Mouse (Mus musculus): Measurements from ENCODE around the gene Hist1h2ac.
"Not testable (repeated sequence)": the region's sequence is repeated elsewhere in the genome, so short reads cannot be mapped to it uniquely, and the experiment has no call there.

Gene Hist1h2ac

DNA sequence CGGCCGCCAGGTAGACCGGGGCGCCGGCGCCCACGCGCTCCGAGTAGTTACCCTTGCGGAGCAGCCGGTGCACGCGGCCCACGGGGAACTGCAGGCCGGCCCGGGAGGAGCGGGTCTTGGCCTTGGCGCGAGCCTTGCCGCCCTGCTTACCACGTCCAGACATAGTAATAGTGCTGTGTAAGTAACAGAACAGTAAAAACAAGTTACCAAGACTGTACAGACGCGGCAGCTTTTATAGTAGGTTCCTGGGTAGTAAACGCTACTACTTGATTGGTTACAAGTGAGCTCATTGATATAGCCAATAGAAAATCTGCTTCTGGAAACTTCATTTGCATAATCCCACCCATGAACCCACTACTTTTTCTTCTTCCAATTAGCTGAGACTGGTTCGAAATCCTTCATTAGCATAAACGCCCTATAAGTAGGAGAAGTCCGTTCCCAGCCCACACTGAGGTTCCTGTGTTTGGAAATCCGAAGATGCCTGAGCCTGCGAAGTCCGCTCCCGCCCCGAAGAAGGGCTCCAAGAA lies at the start of gene Hist1h2ac, which contains the start of gene Hist1h2bc:
Gene Hist1h2ac (minus strand): TSS at position 194 of the 527 bp plus-strand sequence.
Gene Hist1h2bc (plus strand): TSS at position 445 of the 527 bp plus-strand sequence.
- peak; percentile 87 to 92 for DNase-seq (ENCODE audit: low spot score in 2 of 2)

DNA sequence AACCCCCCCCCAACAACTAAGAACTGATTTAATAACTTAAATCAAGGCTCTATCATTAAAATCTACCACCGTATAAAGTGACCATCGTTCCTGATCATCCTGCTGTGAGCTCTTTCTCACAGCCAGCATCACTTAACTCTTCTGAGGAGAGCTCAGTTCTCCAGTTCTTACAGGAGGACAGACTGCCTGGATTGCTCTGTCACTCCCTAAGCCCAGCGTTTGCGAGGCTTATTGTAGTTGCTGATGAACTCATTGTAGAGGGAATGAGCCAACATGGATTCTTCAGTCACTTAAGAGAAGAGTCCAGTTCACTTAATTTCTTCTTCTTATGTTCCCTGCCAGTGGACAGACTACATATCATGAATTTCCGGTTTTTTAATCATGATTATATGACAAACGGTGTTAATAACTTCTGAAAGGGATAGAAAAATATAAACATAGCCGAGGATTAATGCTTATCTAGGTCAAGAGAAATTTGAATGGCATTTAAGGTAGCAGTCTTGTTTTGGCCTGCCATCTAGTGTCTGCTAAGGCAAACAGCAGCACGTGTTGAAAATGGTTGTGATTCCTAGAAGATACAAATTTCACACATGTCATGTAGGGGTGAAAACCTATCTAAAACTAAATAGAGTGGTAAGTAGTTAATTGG lies 48.5 kb upstream of the Hist1h2ac start:
- peak in 1 of 2 experiments; percentile 46 for DNase-seq (ENCODE audit: low spot score in 2 of 2)

DNA sequence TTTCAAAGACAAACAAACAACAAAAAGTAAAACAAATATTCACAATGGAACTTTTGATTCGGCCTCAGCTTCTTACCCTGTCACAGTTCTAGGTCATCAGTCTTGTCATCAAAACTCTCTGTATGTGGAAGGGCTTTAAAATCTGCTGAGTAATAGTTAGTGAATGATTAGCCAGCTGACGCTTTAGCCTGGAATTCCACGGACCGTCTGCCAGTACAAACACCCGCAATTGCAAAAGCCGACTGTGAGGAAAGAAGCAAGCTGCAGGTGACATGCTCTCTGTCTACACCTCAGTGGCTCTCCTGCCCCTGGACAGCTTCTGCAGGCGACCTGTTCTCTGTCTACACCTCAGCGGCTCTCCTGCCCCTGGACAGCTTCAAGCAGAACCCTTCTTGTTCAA lies 46.7 kb upstream of the Hist1h2ac start:
- no peak for DNase-seq (ENCODE audit: low spot score in 2 of 2)

DNA sequence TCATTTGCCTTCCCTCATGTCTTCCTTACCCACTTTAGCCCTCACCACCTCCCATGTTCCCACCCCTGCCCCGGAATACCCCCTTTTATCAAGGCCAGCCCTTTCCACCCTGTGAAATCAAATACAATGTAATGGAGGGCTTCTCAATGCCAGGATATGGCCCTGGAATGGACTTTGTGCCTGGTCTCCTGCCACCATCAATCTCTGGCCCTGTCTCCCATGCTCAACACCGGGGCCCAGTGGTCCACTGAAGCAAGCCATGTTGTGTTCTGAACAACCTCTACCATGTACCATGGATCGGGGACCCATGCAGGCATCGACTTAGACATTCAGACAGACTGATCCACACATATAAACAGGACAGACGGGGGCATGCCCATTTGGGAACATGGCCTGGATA lies 46.0 kb upstream of the Hist1h2ac start:
- no peak for DNase-seq (ENCODE audit: low spot score in 2 of 2)

DNA sequence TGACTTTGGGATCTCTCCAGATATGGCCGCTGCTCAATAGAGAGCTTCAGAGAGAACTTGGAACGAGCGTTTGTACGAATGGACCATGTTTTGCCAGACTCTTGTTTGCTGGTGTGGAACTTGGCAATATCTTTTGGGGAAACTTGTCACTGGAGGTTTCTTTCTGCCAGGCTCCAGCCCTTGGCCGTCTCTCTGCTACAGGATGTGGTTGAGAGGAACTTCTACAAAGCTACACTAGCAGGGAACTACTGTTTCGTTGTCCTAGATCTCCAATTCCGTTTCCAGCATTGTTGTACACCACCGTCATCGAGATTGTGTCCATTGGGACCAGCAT lies 45.4 kb upstream of the Hist1h2ac start:
- DNase-seq (ENCODE audit: low spot score in 2 of 2): no peak

DNA sequence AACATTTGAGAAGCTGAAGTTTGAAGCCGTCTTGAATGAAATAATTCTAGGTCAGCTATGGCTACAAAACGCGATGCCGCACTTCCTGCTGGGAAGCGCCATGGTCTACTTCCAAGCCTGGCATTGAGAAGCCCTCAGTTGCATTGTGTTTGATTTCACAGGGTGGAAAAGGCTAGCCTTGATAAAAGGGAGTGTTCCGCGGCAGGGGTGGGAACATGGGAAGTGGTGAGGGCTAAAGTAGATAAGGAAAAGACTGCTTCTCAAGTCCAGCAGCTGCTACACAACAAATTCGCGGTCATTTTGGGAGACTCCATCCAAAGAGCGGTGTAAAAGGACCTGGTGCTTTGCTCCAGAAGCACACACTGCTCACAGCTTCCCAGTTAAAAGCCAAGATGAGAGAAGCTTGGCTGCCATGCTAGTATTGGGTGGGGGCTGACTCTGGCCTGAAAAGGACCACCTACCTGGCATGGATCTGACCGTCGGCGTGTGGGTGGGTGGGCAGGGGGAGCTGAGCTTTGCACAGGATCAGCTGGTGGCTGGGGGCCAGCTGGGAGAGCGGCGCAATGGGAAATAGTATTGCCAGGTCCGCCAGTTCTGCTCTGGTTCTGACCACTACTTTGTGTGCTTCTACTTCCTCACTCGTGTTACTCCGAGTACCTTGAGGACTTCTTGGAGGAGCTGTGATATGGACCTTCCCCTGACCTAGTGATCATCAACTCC lies 44.9 kb upstream of the Hist1h2ac start:
- no peak for DNase-seq (ENCODE audit: low spot score in 2 of 2)

DNA sequence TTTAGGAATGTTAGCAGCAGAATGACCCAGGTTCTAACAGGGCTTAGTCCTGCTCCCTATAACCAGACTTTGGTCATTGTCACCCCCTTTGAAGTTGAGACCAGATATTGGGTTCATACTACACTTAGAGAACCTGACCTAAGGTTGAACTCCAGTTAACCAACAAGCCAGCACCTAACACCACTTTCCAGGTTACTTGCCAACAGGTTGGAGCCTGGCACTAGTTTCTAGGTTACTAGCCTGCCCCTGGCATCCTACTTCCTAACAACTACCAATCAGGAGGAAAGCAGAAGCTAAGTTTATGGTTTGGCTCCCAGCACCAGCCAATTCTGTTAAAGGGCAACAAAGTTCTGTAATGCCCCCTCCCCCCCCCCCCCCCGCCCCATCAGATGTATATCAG lies 41.5 kb upstream of the Hist1h2ac start:
- DNase-seq (ENCODE audit: low spot score in 2 of 2): no peak

DNA sequence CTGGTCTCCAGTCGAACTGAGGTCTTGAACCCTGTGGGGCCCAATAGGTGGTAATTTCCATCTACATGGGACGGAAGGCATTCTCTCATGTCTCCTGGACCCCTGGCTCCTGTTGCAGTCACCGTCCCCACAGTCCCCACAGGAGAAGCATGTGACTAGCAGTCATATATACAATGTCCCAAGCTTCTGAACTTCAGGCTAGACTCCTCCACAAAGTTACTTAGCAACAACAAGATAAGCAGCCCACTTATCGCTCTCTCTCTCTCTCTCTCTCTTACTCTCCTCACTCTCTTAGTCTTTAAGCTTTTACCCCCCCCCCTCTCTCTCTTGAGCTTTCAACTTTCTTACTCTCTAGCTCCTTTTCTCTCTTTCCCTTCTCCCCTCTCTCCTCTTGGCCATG lies 40.5 kb upstream of the Hist1h2ac start:
- no peak for DNase-seq (ENCODE audit: low spot score in 2 of 2)

DNA sequence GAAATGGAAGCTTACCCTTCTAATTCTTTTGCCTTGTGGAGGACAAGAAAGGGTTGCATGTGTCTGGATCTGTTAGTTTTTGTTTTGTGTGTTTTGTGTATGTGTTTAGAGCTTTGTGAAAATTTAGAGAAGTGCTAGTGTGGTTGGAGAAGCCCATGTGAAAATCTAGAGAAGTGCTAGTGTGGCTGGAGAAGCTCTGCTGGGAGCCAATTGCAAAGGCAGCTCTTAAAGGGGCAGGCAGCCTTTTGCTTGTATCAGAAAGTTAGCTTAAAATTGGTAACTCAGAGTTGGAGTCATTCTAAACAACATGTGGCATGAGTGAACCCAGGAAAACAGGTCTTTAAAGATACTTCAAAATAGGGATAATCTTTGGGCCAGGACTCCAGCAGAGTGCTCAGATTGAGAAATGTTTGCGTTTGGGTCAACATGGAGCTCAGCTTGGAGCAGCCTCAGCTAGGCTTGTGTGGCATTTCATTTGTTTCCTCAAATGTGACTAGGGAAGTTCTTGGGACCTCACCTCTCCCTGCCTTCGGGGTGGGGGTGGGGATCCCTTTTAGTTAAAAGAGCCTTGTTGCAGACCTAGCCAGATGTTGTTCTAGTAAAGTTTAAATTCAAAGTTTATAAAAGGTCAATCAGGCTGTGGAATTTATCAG lies 34.0 kb upstream of the Hist1h2ac start:
- not testable (repeated sequence) for DNase-seq (ENCODE audit: low spot score in 2 of 2)

DNA sequence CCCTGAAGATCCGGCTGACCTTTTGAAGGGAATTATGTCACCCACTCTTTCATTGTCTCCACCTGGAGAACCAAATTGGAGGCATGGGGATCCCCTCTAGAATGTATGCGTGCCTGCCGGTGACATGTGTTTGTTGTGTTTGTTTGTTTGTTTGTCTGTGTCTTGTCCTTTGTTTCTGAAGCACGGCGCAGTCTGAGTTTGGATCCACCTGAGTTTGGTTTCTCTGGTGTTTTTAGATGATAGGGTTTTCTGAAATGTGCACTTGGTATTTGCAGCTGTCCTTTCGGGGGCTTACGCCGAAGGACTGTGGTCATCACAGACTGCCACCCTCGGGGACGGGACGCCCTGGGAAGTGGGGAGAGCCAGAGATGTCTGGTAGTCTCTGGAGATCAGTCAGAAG lies 33.4 kb upstream of the Hist1h2ac start:
- DNase-seq (ENCODE audit: low spot score in 2 of 2): no peak

DNA sequence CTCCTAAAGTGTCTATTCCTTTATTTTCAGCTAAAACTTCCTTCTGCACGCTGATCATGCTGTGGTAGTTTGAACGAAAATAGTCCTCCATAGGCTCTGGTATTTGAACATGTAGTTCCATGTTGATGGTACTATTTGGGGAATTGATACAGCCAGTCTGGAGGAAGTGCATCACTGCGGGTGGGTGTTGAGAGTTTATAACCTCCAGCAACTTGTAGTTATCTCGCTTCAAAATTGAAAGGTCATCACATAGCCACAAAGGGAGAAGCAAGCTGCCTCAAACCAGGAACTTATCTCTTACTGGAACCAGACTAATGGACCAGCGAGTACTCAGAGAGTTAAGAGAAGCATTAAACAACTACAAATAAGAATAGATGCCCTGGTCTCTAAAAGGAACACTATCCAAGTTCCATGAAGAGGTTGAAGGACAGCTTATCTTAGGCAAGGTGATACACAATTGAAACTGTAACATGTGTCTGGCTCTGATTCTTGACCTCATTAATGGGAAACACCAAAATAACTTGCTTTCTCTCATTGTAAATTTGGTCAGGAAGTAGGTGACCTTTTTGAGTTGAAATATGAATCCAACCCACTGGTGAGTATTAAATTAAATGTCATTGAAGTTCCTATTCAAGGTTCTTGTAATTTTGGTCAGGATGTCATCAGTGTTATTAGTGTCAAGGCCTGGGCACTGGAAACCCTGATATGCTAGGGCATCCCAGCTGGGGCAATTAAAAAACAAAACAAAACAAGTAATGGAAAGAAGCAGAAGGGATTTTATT lies 32.7 kb upstream of the Hist1h2ac start:
- DNase-seq (ENCODE audit: low spot score in 2 of 2): no peak

DNA sequence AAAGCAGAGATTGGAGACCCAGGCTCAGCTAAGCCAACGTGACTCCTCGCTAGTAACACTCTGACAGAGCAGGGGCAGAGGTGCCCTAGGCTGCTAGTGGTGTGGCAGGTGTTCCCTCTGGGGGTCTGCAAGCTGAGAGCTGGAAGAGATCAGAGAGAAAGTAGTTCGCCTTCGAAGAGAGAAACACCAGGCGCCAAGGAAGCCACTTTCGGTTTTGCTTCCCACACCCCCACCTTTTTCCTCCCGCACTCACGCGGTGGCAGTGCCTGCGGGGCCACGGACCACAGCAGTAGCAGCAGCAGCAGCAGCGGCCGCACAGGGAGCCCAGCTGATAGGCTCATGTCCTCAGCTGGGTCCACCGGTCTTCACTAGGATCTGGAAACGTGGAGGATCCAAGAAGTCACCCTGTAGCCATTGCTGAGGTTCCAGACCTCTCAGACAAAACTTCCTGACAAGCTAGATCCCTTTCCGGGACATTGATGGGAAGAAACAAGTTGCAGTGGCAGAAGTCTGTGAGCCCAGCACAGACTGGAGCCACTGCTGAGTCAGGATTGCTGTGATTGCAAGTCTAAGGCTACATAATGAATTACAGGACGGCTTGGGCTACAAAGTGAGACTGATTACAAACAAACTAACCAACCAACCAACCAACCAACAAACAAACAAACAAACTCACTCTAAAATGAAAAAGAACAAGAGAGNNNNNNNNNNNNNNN lies 26.8 kb upstream of the Hist1h2ac start, which contains the start of gene Hfe:
Gene Hfe (minus strand): TSS at position 481 of the 716 bp plus-strand sequence.
- DNase-seq (ENCODE audit: low spot score in 2 of 2): peak in 1 of 2 experiments; percentile 40

DNA sequence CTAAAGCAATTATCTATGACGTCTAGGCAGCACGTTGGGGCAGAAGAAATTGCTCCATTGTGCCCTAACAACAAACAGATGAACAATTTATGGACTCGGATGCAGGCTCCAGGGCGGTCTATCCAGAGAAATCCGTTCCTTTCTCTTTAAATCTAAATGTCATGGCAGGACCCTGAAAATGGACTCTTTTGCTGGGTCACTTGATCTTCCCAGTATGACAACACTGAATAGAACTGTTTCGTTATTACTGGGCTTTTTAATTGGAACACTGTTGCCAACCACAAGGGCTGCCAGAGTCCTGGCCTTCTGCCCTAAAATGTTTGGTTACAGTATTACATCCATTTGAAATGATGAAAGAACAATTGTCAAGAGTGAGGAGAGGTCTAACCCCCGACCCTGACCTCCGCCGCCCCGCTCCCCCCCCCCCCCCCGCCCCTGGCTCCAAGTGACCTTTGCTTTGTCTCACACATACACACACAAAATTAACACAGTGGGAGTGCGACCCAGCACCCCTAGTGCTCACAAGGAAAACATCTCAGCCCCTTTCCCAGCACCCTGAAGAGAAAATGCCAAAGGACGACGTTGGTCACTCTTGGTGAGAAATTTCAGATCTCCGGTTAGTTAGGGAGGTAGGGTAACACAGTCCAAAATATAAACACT lies 26.1 kb upstream of the Hist1h2ac start:
- DNase-seq (ENCODE audit: low spot score in 2 of 2): no peak

DNA sequence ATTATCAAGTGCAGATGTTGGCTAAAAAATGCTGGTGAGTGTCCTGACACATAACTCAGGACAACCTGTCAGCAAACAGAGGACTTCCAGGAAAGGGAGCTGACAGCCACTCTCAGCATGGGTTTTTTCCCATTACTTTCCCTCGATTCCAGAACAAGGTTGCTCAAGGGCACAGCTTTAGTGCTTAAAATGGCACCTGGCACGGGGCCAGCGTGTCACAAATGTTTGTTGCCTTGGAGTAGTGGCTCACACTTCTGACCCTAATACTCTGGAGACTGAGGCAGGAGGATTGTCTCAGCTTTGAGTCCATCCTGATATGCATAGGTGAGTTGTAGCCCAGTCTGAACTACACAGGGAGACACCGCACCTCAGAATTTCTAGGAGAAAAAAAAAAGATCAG lies 24.9 kb upstream of the Hist1h2ac start:
- DNase-seq (ENCODE audit: low spot score in 2 of 2): no peak

DNA sequence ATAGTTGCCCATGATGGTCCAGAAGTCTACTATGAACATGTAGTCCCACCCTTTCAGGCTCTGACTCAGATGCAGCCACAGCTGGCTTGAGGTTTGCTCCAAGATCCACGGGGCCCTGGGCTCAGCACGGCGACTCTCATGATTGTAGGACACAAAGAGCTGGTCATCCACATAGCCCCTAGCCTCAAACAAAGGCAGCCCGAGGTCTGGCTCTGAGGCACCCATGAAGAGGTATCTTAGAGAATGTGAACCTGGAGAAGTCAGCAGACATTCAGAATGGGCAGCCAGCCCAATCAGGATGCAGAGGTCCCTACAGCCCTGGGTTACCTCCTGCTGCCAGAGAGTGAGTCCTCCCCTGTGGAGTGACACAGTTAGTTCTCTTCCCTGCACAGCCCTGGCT lies 24.3 kb upstream of the Hist1h2ac start:
- DNase-seq (ENCODE audit: low spot score in 2 of 2): no peak

DNA sequence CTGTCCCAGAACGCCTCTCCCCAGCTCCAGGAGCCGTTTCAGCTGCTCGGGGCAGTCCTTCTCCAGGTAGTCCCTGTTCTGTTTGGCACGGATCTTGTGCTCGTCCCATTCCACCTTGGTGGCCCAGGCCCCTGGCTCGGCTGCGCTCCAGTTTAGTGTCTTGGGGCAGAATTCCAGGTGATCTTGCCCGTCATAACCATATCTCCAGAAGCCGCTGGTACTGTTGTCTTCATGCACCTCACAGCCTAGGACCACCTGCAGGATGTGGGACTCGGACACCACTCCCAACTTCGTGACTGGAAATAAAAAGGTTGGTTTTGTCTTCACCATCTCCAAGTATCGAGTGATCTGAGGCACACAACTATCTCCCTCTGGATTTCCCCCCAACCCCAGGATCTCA lies 23.0 kb upstream of the Hist1h2ac start:
- DNase-seq (ENCODE audit: low spot score in 2 of 2): no peak

DNA sequence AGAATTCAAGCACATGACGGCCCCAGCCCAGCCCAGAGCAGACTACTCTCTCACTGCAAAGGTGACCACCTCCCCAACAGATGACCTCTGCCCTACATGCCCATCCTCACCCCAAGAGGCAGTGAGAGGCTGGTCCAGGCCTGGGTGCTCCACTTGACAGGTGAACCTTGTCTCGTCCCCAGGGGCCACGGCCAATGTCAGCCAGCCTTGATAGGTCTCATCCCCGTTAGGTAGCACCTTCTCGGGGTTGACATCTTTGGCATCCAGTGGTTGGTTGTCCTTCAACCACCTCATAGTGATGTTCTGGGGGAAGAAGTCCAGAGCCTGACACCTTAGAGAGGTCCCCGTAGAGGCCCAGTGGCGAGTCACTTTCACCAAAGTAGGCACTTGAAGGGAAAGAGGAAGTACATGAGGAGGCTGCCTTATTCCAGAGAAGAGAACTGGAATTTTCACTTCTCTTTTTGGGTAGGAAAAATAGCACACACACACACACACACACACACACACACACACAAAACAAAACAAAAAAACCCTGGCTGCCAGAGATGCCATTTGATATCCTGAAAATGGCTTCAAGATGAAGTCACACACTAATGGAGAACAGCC lies 22.1 kb upstream of the Hist1h2ac start:
- DNase-seq (ENCODE audit: low spot score in 2 of 2): no peak

DNA sequence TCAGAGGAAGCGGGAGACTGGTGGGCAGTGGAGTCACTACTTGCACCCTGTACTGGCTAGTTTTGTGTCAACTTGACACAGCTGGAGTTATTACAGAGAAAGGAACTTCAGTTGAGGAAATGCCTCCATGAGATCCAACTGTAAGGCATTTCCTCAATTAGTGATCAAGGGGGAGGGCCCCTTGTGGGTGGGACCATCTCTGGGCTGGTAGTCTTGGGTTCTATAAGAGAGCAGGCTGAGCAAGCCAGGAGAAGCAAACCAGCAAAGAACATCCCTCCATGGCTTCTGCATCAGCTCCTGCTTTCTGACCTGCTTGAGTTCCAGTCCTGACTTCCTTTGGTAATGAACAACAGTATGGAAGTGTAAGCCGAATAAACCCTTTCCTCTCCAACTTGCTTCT lies 19.1 kb upstream of the Hist1h2ac start:
- DNase-seq (ENCODE audit: low spot score in 2 of 2): not testable (repeated sequence)

DNA sequence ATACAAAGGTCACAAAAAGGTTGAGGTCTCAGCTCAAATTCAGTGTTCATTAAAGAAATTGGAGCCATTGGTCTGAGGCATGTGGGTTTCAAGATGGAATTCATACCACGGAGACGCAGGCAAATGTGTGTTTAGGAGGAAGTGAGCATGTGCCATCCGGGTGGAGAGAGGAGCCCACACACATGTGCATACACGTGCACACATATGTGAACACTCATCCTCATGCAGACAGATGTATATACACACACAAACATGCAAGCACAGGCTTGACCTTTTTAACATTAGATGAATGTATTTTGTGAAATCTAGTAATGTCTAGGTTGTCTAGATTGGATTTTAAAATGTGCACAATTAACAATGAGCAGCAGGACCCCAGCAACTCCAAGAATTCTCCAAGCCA lies 18.5 kb upstream of the Hist1h2ac start:
- DNase-seq (ENCODE audit: low spot score in 2 of 2): no peak

All from frontal cortex, postnatal 36 days (tissue).